Mouse (Mus musculus) cortical plate, adult 2 months (tissue): ENCODE data around the gene AA467197. TPM values are rescaled to one million over a fixed set of nuclear protein-coding genes. Genes with fewer than 3 reads are reported as not detected.
A peak's percentile ranks its signal among the peaks of the same experiment; 100 is the strongest.

ENCODE experiments used
- H3K27ac ChIP-seq: fragments of 200-500 bp; 2 replicates; pipeline ENCODE4 v1.5.1; 2012; ENCODE audit warnings: low read length, control low read depth, inconsistent platforms; ENCODE audit not compliant: insufficient read depth
- H3K4me1 ChIP-seq: fragments of 200-500 bp; 2 replicates; pipeline ENCODE4 v1.6.1; 2011; ENCODE audit warnings: low read length; ENCODE audit not compliant: control insufficient read depth, insufficient read depth
- H3K4me3 ChIP-seq: fragments of 200-500 bp; 2 replicates; pipeline ENCODE4 v1.5.1; 2011; ENCODE audit warnings: mild to moderate bottlenecking, low read length, control low read depth; ENCODE audit not compliant: insufficient read depth
- CTCF ChIP-seq: fragments of 200-500 bp; IDR thresholded peaks from 2 replicates; pipeline ENCODE4 v1.5.1; 2011; ENCODE audit warnings: mild to moderate bottlenecking, control low read depth, low read length; ENCODE audit not compliant: insufficient read depth; ENCODE audit errors: extremely low read depth
- POLR2A ChIP-seq: fragments of 200-500 bp; IDR thresholded peaks from 2 replicates; pipeline ENCODE4 v1.6.1; 2011; ENCODE audit warnings: mild to moderate bottlenecking, low read length, control low read depth; ENCODE audit not compliant: insufficient read depth; ENCODE audit errors: extremely low read depth
- polyA plus RNA-seq: library from polyadenylated mRNA; depleted of rRNA; stranded (reverse); fragments of >200 nt; gene quantifications from 2 replicates; pipeline ENCODE4 v1.2.3, GENCODE M21; 2012

Gene AA467197
- polyA plus RNA-seq, 1 experiment, result 0.75 TPM

GRCm38 (mm10) chr2:122659825-122660224, 23.0 kb downstream of the AA467197 start:
- Histone ChIP-seq H3K27ac (no peak overlapping the region), H3K4me1 (no peaks in the 10 kb centered on the region), H3K4me3 (no peak overlapping the region)
- no peak for TF ChIP-seq POLR2A
- no peak for TF ChIP-seq CTCF

DNA sequence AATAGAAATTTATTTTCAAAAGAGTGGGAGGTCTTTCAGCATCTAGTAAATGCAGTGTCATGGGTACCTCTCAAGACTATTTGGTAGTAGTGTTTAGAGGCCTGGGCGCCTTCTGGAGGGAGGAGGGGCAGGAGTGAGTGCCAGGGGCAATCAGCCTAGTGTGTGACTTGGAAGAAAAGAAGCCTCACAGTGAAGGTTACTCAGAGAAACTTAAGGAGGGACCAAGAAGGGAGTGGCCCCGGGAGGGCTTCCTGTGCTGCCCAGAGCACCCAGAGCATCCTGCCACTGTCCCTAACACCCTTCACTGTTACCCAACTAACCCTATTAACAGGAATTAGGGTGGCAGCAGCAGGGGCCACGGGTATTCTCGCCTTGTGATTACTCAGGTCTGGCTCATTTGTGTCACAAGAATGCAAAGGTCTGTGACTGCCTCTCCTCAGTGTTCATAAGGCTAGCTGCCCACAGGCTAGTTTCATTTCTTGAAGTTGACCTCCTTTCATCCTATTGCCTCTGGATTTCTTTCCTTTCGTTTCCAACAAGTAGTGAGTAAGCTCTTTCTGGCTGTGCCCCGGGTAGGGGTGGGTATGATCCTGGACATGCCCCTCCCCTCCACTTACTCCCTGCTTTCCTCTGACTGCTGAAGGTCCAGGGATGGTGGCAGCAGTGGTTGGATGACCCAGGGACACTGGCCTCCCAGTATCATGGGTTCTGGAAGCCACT, 28.6 kb downstream of the AA467197 start:
- TF ChIP-seq CTCF, result no peak
- TF ChIP-seq POLR2A, result no peak
- H3K27ac ChIP-seq, result no peak overlapping the region
- H3K4me3 ChIP-seq, result no peak overlapping the region
- H3K4me1 ChIP-seq, result no peaks in the 10 kb centered on the region

GRCm38 (mm10) chr2:122665973-122666875, 29.4 kb downstream of the AA467197 start:
- Histone ChIP-seq H3K27ac (no peak overlapping the region), H3K4me1 (no peaks in the 10 kb centered on the region), H3K4me3 (no peak overlapping the region)
- no peak for TF ChIP-seq POLR2A
- TF ChIP-seq CTCF, result peak; percentile 66

DNA sequence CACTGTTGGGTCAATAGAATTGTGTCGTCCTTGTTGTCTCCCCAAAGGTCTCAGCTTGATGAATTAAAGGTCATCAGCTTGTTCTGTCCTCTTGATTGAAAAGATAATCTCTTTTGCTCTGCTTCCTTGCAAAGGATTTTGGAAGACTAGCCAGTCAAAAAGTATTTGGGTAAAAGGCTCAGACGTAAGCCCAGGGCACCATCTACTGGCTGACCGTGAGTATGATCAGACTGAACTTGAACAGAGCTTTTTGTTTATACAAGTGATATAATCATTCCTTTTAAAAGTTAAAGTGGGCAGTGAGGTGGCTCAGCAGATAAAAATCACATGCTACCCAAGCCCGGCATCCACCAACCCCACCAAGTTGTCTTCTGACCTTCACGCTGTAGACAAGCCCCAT, 31.1 kb downstream of the AA467197 start:
- H3K27ac ChIP-seq, result no peak overlapping the region
- H3K4me1 ChIP-seq, result no peaks in the 10 kb centered on the region
- TF ChIP-seq POLR2A, result no peak
- TF ChIP-seq CTCF, result peak; percentile 75
- H3K4me3 ChIP-seq, result no peak overlapping the region

- no peak overlapping the region for H3K4me3 ChIP-seq
- no peaks in the 10 kb centered on the region for H3K4me1 ChIP-seq
- TF ChIP-seq POLR2A, result no peak
- no peak for TF ChIP-seq CTCF
- no peak overlapping the region for H3K27ac ChIP-seq
These were observed 34.9 kb downstream of the AA467197 start for GRCm38 (mm10) chr2:122671714-122672113.

DNA sequence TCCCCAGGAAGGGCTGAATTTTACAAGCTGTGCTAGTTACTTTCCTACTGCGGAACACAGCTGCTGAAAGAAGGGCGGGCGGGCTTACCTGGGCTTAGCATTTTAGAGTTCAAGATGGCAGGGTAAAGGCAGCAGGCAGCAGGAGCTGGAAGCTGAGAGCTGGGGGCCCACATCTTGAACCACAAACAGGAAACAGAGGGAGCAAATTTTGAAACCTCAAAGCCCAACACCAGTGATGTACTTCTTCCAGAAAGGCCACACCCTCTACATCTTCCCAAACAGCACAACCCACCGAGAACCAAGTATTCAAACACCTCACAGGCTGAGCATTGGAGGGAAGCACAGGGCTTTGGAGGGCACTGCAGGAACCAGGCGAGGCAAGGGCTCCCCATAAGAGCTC, 36.1 kb downstream of the AA467197 start:
- Histone ChIP-seq H3K4me3 (no peak overlapping the region), H3K4me1 (no peaks in the 10 kb centered on the region), H3K27ac (no peak overlapping the region)
- no peak for TF ChIP-seq POLR2A
- TF ChIP-seq CTCF, result no peak

GRCm38 (mm10) chr2:122675126-122675525, 38.3 kb downstream of the AA467197 start:
- no peak overlapping the region for H3K4me3 ChIP-seq
- peaks cover 3% of the 10 kb centered on the region; the same call in 1 of the 2 replicates for H3K4me1 ChIP-seq
- H3K27ac ChIP-seq, result no peak overlapping the region
- TF ChIP-seq CTCF (no peak), POLR2A (no peak)

- no peak overlapping the region for H3K4me3 ChIP-seq
- TF ChIP-seq POLR2A (no peak), CTCF (no peak)
- peaks cover 3% of the 10 kb centered on the region; the same call in 1 of the 2 replicates for H3K4me1 ChIP-seq
- H3K27ac ChIP-seq, result no peak overlapping the region
These were observed 44.8 kb downstream of the AA467197 start for GRCm38 (mm10) chr2:122681379-122682137.

DNA sequence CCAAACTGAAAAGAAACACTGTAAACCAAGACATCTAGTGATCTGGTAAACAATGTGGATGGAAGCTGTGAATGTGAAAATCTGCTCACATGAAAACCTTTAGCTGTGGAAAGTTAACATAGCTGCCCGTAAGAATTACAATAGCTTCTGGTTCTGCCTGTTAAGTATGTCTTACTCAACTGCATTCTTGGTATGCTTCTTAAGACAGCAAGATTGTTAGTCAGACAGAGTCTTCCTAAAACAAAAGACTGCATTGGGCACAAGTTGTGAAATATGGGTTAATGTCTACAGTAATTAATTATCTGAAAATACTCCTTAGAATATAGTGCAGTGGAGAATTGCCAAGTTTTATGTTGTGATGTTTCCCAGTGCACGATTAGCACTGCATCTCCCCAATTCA, 45.7 kb downstream of the AA467197 start:
- no peak overlapping the region for H3K4me3 ChIP-seq
- no peak for TF ChIP-seq CTCF
- TF ChIP-seq POLR2A, result no peak
- no peak overlapping the region for H3K27ac ChIP-seq
- peaks cover 3% of the 10 kb centered on the region; the same call in 1 of the 2 replicates for H3K4me1 ChIP-seq
